Mouse (Mus musculus): ENCODE measurements around the gene Utp4.
"Not testable (repeated sequence)": the region's sequence is repeated elsewhere in the genome, so short reads cannot be mapped to it uniquely, and the experiment has no call there.

Gene Utp4

GRCm38 (mm10) chr8:106905727-106906480 is 12.5 kb downstream of the Utp4 start:
- peak; percentile 30 to 39 for DNase-seq (ENCODE audit: low spot score in 2 of 2)

DNA sequence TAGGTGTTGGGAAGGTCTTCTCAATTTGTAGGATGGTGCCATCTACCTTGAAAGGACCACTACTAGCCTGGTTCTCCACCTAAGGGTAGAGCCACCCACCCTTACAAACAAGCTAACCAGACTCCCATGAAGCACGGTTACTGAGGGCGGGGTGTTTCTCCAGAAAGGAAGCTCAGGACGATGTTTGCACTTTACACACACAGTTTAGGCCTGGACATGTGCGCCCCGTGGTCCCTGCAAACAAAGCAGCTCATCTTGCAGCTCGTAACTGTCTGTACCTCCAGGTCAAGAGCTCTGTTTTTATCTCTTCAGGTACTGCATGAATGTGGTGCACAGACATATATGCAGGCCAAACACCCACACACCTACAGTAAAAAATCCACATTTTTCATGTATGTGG is 13.2 kb downstream of the Utp4 start:
- no peak for DNase-seq (ENCODE audit: low spot score in 2 of 2)

- no peak for DNase-seq (ENCODE audit: low spot score in 2 of 2)
Observed at GRCm38 (mm10) chr8:106907450-106907849, 14.0 kb downstream of the Utp4 start.

DNA sequence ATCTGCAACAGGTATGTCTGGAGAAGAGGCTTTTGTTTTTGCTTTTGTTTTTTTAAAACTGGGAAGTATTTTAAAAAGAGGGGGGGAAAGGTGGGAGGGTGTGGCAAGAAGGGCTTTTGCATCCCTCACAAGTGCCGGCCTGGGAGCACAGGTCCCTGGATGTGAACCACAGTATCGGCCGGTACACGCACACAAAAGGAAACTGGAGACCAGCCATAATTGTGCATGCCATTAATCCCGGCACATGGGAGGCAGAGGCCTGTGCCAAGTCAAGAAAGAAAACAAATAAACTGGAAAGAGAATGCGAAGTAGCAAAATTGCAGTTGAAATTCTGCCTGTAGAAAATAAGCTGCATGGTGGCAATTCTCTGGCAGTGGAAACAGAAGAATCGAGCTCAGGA is 14.9 kb downstream of the Utp4 start:
- no peak for DNase-seq (ENCODE audit: low spot score in 2 of 2)

GRCm38 (mm10) chr8:106913631-106914030 is 20.2 kb downstream of the Utp4 start:
- no peak for DNase-seq (ENCODE audit: low spot score in 2 of 2)

GRCm38 (mm10) chr8:106919721-106920394 is 26.4 kb downstream of the Utp4 start:
- DNase-seq (ENCODE audit: low spot score in 2 of 2), result peak in 1 of 2 experiments; percentile 25

- DNase-seq (ENCODE audit: low spot score in 2 of 2), result no peak
Observed at GRCm38 (mm10) chr8:106920395-106920741, 26.9 kb downstream of the Utp4 start.

DNA sequence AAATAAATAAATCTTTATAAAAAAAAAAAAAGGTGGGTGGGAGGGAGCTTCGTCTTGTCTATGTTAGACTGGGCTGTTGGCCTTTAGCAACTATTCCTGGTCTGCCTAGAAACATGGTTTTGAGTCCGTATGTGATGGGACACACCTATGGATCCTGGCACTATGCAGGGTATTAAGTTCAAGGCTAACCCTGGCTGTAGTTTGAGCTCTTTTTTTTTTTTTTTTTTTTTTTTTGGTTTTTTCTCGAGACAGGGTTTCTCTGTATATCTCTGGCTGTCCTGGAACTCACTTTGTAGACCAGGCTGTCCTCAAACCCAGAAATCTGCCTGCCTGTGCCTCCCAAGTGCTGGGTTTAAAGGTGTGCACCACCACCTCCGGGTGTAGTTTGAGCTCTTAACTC is 30.6 kb downstream of the Utp4 start:
- no peak for DNase-seq (ENCODE audit: low spot score in 2 of 2)

- DNase-seq (ENCODE audit: low spot score in 2 of 2), result no peak
Observed at GRCm38 (mm10) chr8:106924904-106925349, 31.5 kb downstream of the Utp4 start.

- no peak for DNase-seq (ENCODE audit: low spot score in 2 of 2)
Observed at GRCm38 (mm10) chr8:106925446-106925845, 32.0 kb downstream of the Utp4 start.

- no peak for DNase-seq (ENCODE audit: low spot score in 2 of 2)
Observed at GRCm38 (mm10) chr8:106927247-106927646, 33.8 kb downstream of the Utp4 start.

DNA sequence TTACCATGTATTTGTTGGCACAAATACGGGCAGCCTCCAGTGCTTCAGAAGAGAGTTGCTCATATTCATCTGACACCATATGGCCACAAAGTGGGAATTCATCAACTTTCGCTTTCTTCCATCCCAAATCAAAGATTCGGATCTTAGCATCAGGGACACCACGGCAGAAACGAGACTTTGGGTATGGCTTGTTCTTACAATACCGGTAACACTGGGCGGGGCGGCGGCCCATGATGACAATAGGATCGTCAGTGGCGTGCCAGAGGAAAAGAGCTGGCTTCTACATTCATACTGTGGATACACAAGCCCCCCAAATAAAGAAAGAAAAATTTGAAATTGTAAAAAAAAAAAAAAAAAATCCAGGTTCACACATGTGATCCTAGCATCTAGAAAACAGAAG is 34.7 kb downstream of the Utp4 start:
- not testable (repeated sequence) for DNase-seq (ENCODE audit: low spot score in 2 of 2)

DNA sequence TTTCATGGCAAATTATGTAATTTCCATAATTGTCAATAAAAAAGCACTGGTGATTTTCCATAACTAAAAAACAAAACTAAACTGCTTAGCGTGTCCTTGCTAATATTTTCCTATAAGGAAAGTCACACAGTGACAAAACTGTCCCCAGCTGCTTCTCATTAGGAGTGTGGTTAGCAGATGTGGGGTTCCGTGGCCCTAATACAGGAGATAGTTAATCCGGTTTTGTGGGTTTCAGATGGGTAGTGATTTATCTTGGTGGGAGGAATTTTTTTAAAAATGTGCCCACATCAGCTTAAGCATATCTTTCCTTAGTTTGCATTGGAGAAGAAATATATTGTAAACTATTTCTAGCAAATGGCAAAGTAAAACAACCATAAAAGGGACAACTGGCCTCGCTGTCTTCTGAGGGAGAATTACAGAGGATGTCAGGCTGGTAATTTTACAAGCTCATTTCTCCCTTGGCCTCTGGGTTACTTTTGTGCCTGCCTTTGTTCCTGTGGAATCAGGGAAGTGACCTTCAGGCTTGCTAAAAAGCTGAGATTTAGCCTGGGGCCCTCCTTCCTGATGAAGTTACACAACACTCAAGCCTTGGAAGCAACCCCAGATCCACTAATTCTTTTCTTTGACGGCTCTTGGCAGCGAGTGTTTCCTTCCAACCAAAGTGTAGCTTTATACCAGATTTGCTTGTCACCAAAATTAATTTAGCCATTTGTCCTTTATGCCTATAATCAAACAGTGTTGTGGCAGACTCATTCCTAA is 35.9 kb downstream of the Utp4 start:
- no peak for DNase-seq (ENCODE audit: low spot score in 2 of 2)

DNA sequence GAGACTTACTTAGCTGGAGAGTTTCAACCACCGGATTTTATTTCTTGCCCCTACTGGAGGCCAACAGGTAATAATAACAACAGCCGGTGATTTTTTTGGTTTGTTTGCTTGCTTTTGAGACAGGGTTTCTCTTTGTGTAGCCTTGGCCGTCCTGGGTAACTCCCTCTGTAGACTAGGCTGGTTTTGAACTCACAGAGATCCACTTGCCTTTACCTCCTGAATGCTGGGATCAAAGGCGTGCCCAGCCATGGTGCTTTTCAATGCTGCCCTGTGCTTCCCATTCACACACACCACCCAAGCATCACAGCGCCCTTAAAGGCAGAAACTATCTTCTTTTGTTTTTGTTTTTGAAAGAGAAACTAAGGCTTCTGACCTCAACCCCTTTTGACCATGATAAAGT is 36.5 kb downstream of the Utp4 start:
- DNase-seq (ENCODE audit: low spot score in 2 of 2), result no peak

DNA sequence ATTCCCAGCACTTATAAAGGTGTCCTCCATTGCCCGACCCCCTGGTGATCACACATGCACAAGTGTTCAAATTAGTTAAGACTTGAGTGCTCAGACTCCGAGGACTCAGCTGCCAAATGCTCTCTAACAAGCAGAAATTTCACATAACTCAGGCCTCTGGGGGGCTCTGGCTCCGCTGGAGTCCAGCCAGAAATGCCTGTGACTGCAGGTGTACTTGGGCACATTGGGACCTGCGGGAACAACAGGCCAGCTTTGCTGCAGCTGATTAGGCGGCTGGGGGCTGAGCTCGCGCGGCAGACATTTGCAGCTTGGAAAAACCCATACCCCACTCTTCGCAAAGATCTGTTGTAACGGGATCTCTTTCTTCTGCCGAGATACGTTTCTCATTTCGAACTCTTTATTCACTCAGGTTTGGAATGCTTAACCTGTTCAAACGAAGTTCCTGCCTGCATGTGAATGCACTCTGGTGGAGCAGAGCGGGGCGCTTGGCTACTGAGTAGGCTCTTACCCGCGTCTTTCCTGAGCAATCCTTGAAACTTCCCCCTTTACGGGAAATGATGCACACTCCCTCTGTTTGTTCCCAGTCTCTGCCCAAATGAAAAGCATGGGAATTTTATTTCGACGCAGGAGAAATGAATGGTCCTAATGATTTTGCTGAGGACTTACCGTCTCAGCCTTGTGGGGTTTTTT is 39.1 kb downstream of the Utp4 start:
- DNase-seq (ENCODE audit: low spot score in 2 of 2), result peak in 1 of 2 experiments; percentile 14

GRCm38 (mm10) chr8:106933506-106934143 is 40.2 kb downstream of the Utp4 start:
- no peak for DNase-seq (ENCODE audit: low spot score in 2 of 2)

DNA sequence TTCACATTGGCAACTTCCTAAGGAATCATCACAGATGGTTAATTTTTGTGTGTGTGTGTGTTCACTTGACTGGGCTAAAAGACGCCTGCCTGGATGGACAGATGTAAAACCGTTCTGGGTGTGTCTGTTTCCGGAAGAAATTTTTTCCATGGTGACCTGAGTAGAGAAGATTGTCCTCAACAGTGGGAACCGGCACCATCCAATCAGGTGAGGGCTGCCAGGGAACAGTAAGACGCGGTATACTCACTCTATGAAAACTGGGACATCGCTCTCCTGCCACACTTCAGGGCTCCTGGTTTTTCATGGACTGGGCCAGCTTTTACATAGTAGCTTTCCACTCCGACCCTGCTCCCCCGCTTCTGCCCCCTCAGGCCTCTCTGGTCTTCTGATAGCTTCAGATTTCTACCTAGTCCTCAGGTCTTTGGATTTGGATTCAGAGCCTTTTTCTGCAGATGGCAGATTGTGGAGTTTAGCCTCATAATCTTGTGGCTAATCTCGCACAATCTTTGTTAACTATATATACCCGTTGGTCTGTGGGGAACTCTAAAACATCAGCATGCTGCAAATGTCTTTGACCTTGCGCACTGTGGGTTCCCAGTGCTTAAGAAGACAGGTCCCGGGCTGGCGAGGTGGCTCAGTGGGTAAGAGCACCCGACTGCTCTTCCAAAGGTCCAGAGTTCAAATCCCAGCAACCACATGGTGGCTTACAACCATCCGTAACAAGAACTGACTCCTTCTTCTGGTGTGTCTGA is 41.0 kb downstream of the Utp4 start:
- DNase-seq (ENCODE audit: low spot score in 2 of 2), result no peak

DNA sequence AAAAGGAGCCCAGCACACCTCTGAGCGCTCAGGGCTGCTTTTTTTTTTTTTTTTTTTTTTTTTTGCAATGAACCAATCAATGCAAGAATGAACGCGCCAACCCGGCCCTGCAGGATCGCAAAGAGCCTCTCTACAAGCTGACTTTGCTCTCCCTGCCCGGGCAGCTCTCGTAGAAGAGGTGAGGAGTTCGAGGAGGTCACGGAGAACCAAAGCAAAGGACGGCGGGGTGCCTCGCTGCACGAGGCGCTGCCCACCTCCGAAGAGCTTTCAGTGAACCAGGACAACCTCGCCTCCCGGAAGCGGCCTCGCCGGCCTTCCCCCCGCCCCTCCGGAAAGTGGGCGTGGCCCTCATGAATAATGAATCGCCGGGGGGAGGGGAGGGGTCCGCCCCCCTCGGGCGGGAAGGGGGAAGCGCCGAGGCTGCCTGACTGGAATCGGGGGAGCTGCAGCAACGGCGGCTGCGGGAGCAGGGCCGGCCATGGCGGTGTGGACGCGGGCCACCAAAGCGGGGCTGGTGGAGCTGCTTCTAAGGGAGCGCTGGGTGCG is 42.0 kb downstream of the Utp4 start, which contains the start of gene Sntb2:
Gene Sntb2, plus strand, starts transcription at position 427 of the 546 bp plus-strand sequence.
- DNase-seq (ENCODE audit: low spot score in 2 of 2), result peak; percentile 76 to 77

DNA sequence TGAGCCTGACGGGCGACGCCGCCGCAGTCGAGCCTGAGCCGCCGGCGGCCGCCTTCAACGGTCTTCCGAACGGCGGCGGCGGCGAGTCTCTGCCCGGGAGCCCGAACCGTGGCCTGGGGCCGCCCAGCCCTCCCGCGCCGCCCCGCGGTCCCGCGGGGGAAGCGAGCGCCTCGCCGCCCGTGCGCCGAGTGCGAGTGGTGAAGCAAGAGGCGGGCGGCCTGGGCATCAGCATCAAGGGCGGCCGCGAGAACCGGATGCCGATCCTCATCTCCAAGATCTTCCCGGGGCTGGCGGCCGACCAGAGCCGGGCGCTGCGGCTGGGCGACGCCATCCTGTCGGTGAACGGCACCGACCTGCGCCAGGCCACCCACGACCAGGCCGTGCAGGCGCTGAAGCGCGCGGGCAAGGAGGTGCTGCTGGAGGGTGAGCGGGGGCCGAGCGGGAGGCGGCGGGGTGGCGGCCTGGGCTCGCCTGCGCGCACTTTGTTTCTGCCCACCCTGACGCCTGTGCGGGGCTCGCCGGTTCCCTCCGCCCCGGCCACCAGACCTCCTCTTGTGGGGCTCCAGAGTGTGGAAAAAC is 42.6 kb downstream of the Utp4 start:
- DNase-seq (ENCODE audit: low spot score in 2 of 2), result peak in 1 of 2 experiments; percentile 26

- DNase-seq (ENCODE audit: low spot score in 2 of 2), result peak in 1 of 2 experiments; percentile 21
Observed at GRCm38 (mm10) chr8:106936478-106937051, 43.1 kb downstream of the Utp4 start.

Data from frontal cortex, postnatal 14 days (tissue).